Mouse (Mus musculus): ENCODE results near the gene Gm17079. TPM values are rescaled to one million over a fixed set of nuclear protein-coding genes. Genes with fewer than 3 reads are reported as not detected.

Gm17079 gene
- not detected for polyA plus RNA-seq (2014; fragmentation: Illumina TruSeq; extraction: RNeasy Lipid Tissue Mini Kit (QIAGEN cat#74804); ENCODE audit: insufficient read depth, low read depth, low replicate concordance)

DNA sequence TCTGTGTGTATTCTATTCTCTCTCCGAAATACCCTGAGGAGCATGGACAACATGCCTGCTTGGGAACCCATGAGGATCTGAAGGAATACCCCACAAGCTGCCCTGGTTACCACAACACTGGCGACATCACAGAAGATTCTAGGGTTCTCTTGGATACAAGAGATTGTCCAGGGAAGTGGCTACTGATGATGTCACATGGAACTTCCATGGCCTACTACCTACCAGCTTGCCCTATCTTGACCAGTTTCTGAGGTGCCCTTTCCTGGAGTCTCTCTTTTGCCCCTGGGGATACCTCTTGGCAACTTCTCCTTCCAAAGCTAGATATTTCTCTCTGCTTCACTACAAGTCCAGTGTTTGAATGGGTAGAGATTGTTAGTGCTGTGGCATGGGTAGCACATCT, at the start of gene Gm17079:
Gene Gm17079 (minus strand): TSS at position 101 of the 400 bp plus-strand sequence.

DNA sequence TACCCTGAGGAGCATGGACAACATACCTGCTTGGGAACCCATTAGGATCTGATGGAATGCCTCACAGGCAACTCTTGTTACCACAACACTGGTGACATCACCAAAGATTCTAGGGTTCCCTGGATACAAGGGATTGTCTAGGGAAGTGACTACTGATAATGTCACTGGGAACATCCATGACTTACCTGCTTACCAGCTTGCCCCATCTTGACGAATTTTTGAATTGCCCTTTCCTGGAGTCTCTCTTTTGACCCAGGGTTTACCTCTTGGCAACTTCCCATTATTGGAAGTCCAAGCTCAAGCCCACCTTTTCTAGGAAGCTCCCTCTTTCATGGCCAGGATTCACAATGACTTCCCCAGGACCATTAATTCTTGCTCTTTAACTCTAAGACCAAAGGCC, 21.8 kb upstream of the Gm17079 start, which contains the start of gene Gm5800:
Gene Gm5800 (minus strand): TSS at position 101 of the 400 bp plus-strand sequence.

Other genes with a start within 250 kb of the Gm17079 start
- not detected for gene Vmn2r89, start 243.6 kb downstream of the Gm17079 start, polyA plus RNA-seq (2014; fragmentation: Illumina TruSeq; extraction: RNeasy Lipid Tissue Mini Kit (QIAGEN cat#74804); ENCODE audit: insufficient read depth, low read depth, low replicate concordance)
- not detected for gene Gm5622, start 142.7 kb downstream of the Gm17079 start, polyA plus RNA-seq (2014; fragmentation: Illumina TruSeq; extraction: RNeasy Lipid Tissue Mini Kit (QIAGEN cat#74804); ENCODE audit: insufficient read depth, low read depth, low replicate concordance)
- not detected for gene Gm17175, start 121.4 kb downstream of the Gm17079 start, polyA plus RNA-seq (2014; fragmentation: Illumina TruSeq; extraction: RNeasy Lipid Tissue Mini Kit (QIAGEN cat#74804); ENCODE audit: insufficient read depth, low read depth, low replicate concordance)
- gene Gm17174, start 103.3 kb downstream of the Gm17079 start, polyA plus RNA-seq (2014; fragmentation: Illumina TruSeq; extraction: RNeasy Lipid Tissue Mini Kit (QIAGEN cat#74804); ENCODE audit: insufficient read depth, low read depth, low replicate concordance) = not detected
- not detected for gene Gm17078, start 84.2 kb downstream of the Gm17079 start, polyA plus RNA-seq (2014; fragmentation: Illumina TruSeq; extraction: RNeasy Lipid Tissue Mini Kit (QIAGEN cat#74804); ENCODE audit: insufficient read depth, low read depth, low replicate concordance)
- not detected for gene Gm4181, start 59.8 kb downstream of the Gm17079 start, polyA plus RNA-seq (2014; fragmentation: Illumina TruSeq; extraction: RNeasy Lipid Tissue Mini Kit (QIAGEN cat#74804); ENCODE audit: insufficient read depth, low read depth, low replicate concordance)
- not detected for gene Gm5800, start 21.7 kb upstream of the Gm17079 start, polyA plus RNA-seq (2014; fragmentation: Illumina TruSeq; extraction: RNeasy Lipid Tissue Mini Kit (QIAGEN cat#74804); ENCODE audit: insufficient read depth, low read depth, low replicate concordance)
- not detected for gene Ang4, start 78.1 kb upstream of the Gm17079 start, polyA plus RNA-seq (2014; fragmentation: Illumina TruSeq; extraction: RNeasy Lipid Tissue Mini Kit (QIAGEN cat#74804); ENCODE audit: insufficient read depth, low read depth, low replicate concordance)
- not detected for gene AY358078, start 104.6 kb upstream of the Gm17079 start, polyA plus RNA-seq (2014; fragmentation: Illumina TruSeq; extraction: RNeasy Lipid Tissue Mini Kit (QIAGEN cat#74804); ENCODE audit: insufficient read depth, low read depth, low replicate concordance)
- 0.64 TPM for gene Ear6, start 158.2 kb upstream of the Gm17079 start, polyA plus RNA-seq (2014; fragmentation: Illumina TruSeq; extraction: RNeasy Lipid Tissue Mini Kit (QIAGEN cat#74804); ENCODE audit: insufficient read depth, low read depth, low replicate concordance)
- gene Mettl17, start 189.4 kb upstream of the Gm17079 start, polyA plus RNA-seq (2014; fragmentation: Illumina TruSeq; extraction: RNeasy Lipid Tissue Mini Kit (QIAGEN cat#74804); ENCODE audit: insufficient read depth, low read depth, low replicate concordance) = 14.0 TPM
- gene Slc39a2, start 197.4 kb upstream of the Gm17079 start, polyA plus RNA-seq (2014; fragmentation: Illumina TruSeq; extraction: RNeasy Lipid Tissue Mini Kit (QIAGEN cat#74804); ENCODE audit: insufficient read depth, low read depth, low replicate concordance) = 1.9 TPM
- 80.7 TPM for gene Ndrg2, start 218.7 kb upstream of the Gm17079 start, polyA plus RNA-seq (2014; fragmentation: Illumina TruSeq; extraction: RNeasy Lipid Tissue Mini Kit (QIAGEN cat#74804); ENCODE audit: insufficient read depth, low read depth, low replicate concordance)
- gene Tppp2, start 223.0 kb upstream of the Gm17079 start, polyA plus RNA-seq (2014; fragmentation: Illumina TruSeq; extraction: RNeasy Lipid Tissue Mini Kit (QIAGEN cat#74804); ENCODE audit: insufficient read depth, low read depth, low replicate concordance) = not detected
- gene Rnase13, start 227.3 kb upstream of the Gm17079 start, polyA plus RNA-seq (2014; fragmentation: Illumina TruSeq; extraction: RNeasy Lipid Tissue Mini Kit (QIAGEN cat#74804); ENCODE audit: insufficient read depth, low read depth, low replicate concordance) = not detected

Data from lung, adult 10 weeks (tissue).